Mouse (Mus musculus) ES-E14 (cell line): Measurements from ENCODE around the gene Thbd.

Source experiments
- CHD2 ChIP-seq: IDR thresholded peaks from 2 replicates; pipeline ENCODE4 v1.6.1; 2014; ENCODE audit warnings: mild to moderate bottlenecking, low read depth, low read length, inconsistent platforms
- HCFC1 ChIP-seq: IDR thresholded peaks from 2 replicates; pipeline ENCODE4 v1.6.1; 2012; ENCODE audit warnings: low read length, inconsistent platforms, borderline replicate concordance; ENCODE audit not compliant: insufficient read depth
- MAFK ChIP-seq: IDR thresholded peaks from 2 replicates; pipeline ENCODE4 v1.6.1; 2014; ENCODE audit warnings: mild to moderate bottlenecking, low read depth, low read length, inconsistent platforms; ENCODE audit not compliant: insufficient read depth
- ZC3H11A ChIP-seq: IDR thresholded peaks from 2 replicates; pipeline ENCODE4 v1.6.1; 2012; ENCODE audit warnings: low read depth, mild to moderate bottlenecking, inconsistent platforms, low read length, borderline replicate concordance
- ZNF384 ChIP-seq: IDR thresholded peaks from 2 replicates; pipeline ENCODE4 v1.6.1; 2012; ENCODE audit warnings: low read depth, low read length, inconsistent platforms

- TF ChIP-seq HCFC1 = no peak
- TF ChIP-seq ZNF384 = no peak
- no peak for TF ChIP-seq CHD2
- no peak for TF ChIP-seq MAFK
- TF ChIP-seq ZC3H11A = no peak
Measured at GRCm38 (mm10) chr2:148430941-148431340, 23.0 kb upstream of the Thbd start.
